Mouse (Mus musculus) gastrocnemius, postnatal 14 days (tissue): Measurements from ENCODE around the gene Fancc. TPM values are rescaled to one million over a fixed set of nuclear protein-coding genes. Genes with fewer than 3 reads are reported as not detected.

Experiments used
- DNase-seq: peaks from one replicate; pipeline ENCODE4 v3.0.0; 2021; ENCODE audit warnings: mixed read lengths
- intact Hi-C: fragments of 180-260 bp; cut with DNase I; formaldehyde crosslinking; loops from one replicate; pipeline ENCODE4 v1.15.1; 2025; ENCODE audit warnings: low total_unique reads
- long read RNA-seq, 2 experiments: library from polyadenylated mRNA; stranded (forward); transcript quantifications; one replicate each; pipeline ENCODE4 v2.0.0; 2021
- total RNA-seq, 2 experiments: library from RNA; stranded (reverse); gene quantifications; 2 replicates each; pipeline ENCODE4 v1.2.3; 2021

The Fancc gene
- 1 to 10 TPM; 3.3 to 3.7 TPM for total RNA-seq
- long read RNA-seq, experiment 1, partial matches to known transcripts, result 0 of 1 reads
- long read RNA-seq, experiment 1, other reads (novel, unspliced or antisense), result 1 of 1 reads
- long read RNA-seq, experiment 2, partial matches to known transcripts, result 0 of 7 reads
- long read RNA-seq, experiment 2, other reads (novel, unspliced or antisense), result 3 of 7 reads

DNA sequence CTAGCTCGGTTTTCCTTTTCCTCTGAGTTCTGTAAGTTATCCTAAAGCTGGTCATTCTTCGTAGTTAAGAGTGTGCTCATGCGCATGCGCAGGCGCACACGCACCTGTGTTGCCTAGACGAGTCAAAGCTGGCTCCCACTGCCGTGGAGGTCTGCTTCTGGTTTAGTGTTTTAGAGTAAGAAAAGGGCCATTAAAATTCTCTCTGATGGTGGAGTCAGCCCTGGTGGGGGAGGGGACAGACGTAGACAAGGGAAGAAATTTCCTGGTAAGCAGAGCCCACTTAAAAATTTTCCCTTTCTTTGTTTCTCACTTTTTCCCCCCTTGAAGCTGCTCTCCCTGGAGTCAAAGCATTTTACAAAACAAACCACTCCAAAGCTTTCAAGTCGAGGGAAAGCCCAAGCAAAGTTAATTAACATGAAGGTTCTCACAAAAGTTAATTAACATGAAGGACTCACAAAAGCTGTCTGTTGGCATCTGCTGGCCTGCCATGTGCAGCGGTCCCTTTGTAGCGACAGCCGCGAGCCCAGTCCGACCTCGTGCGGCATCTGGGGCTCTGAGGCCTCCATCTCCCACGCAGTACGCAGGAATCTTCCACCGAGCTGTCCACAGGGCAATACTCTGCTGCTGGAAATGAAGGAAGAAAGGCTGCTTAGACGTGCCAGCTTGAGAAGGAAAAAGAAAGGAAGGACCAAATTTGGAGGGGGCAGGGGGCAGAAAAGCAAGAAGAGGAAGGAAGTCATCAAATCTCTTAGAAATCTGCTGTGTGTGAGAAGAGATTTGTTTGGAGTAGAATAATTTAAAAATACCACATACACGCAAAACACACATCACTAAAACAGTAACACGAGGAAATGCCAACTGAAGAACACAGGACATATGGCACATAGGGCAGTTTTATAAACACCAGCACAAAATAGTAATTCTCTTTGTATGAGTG is at the start of gene Fancc:
TSS of gene Fancc (minus strand) at position 633 of the 937 bp plus-strand sequence.
- no peak for DNase-seq
- intact Hi-C loops, result no loop called here

DNA sequence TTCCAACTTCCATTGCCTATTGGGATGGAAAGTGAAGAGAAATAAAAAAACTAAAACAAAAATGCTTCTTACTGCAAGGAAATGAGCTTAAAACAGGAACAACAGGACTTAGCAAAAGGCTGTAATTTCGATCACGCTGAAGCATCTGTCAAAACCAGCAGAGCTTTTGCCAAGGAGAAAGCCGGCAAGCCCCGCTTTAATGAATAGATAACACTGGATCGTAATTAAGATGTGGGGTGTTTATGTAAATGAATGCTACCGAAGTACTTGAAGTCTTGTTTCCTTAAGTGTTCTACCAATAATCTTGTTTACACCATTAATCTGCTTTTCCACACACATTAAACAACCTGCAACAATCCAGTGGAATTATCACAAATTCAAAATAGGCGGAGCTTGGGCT is 48.2 kb upstream of the Fancc start:
- DNase-seq, result no peak
- intact Hi-C loops, result no loop called here

DNA sequence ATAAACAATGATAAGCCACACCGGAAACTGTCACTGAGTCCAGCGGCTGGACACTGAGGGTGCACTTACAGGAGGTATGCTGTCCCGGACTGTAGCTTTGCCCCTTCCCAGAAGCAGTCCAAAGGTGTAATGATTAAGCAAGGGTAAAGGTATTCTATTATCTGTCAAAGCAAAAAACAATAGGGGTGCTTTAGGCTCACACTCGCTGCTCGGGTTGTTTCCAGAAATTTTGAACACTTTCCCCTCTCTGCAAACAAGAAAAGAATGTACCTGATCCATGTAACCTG is 47.8 kb upstream of the Fancc start:
- no peak for DNase-seq
- intact Hi-C loops, result no loop called here

DNA sequence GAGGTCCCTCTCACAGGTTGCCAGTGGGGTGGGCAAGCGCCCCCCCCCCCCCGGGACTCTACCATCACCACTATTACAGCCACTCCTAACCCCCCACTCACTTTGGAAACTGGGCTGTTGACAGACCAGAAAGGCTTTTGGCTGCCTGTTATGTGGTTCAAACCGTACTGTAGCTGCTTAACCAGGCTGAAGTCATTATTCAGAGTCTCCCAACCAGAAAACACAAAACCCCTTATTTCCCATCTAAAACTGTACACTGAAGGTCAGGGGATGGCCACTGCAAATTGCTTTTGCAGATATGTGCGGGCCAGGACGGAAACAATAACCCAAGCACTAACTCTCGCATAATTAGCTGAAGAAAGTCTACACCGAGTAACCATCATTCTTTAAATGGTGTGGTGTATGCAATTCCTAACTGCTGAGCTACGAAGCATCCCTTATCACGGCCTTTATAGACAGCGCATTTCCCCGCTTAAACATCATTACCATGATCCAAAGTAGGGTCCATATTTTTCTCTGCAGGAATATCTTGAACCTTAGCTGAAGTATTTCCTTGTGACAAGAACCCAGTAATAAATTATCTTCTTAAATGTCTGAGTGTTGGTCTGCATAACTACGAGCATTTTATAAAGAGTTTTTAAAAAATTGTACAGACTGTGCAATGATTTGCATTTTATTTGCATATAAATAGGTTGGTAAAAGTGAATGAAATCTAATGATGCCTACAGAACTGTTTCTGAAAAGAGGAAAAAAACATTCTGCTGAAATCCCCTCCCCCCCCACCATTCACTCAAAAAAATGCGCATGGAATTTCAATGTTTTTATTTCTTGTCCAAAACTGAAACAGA is 47.3 kb upstream of the Fancc start:
- no peak for DNase-seq
- intact Hi-C loops, result no loop called here

DNA sequence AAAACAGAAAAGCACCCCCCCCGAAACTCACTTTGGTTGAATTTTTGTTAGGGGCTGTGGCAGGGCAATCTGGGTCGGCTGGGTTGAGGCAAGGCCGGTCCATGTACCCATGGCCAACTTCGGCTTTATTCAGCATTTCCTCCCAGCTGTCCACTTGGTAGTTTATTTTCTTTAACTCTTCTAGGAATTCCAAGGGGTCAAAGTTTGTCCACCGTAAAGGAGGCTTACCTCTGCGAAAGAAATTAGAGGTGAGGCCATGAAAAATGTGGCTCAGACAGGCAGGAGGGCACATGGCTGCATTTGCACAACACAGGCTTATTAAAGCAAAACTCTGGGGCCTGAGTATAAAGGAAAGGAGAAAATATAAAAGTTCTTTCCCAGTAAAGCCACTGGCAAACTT is 46.4 kb upstream of the Fancc start:
- intact Hi-C loops, result no loop called here
- DNase-seq, result no peak

DNA sequence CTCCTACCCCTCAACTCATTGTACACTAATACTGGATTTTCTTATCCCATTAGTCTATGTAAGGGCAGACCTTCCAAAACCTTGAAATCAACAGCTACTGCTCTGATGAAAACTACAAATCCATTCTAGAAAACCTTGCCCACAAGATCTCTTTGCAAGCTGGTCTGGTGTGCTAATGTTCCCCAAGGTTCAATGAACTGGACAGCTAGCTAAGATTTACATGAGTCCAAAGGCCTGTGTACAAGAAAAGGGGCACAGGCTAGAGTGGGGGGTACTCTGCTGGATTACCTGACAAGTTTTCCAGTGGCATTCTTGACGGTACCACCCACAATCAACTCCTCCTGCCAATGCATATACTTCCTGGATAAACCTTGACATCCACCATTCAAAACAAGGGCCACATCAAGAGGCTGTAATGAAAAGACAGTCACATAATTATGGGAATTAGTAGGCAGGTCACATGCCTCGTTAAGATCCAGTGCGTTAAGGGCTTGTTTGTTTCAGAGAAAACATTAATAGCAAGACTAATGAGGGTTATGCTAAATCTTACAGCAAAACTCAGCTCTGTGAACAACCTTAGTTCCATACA is 45.8 kb upstream of the Fancc start:
- DNase-seq, result no peak
- intact Hi-C loops, result no loop called here

DNA sequence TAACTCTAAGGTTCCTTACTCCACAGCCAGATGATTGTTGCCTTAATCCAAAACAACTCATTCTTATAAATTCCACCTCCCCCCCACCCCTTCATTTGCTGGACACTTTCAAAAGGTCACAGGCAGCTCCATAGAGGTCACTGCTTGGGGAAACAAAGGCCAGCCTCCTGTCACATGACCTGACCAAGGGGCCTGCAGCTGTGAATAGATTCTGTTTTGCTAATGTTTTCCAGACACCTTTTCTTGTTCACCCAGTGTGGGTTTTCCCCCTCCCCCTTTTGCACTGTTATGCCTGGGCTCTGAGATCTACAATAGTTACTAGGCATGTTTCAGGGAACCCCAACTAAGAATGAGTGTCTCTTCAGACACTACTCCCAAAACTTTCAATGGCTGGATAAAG is 44.4 kb upstream of the Fancc start:
- intact Hi-C loops, result no loop called here
- DNase-seq, result no peak

DNA sequence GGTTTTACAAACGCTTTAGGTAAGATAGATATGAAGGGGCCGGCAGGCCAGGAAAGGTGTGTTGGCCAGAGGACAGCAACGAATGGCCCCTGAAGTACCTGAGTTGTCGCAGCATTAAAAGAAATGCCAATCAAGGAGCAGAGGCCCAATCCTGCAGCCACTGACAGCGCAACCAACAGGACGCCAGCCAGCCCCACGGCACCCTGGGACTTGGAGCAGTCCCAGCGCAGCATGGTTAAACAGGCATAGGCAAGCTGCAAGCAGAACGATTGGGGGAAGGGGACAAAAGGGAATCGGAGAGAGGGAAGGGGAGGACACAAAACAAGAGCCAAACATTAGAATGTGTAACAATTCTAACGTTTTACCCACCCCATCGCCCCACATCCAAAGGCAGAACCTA is 43.5 kb upstream of the Fancc start:
- DNase-seq, result no peak
- intact Hi-C loops, result no loop called here

DNA sequence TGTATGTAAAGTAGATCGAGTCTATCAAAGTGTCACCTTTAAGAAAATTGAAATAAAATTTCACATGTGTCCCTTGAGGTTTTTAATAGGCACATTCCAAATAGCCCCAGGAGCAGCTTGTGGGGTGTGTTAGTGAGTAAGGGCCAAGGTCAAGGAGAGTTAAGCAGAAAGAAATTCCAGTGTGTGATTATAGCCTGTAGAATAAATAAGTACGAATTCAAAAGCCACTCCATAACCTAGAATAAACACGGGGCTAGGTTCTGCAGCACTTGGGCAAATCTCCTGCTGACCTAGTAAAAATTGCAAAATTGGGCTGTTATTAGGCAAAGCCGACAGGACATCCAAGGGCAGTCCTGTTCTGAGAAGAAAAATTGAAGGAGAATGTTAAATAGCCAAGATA is 37.9 kb upstream of the Fancc start:
- intact Hi-C loops, result no loop called here
- DNase-seq, result no peak

DNA sequence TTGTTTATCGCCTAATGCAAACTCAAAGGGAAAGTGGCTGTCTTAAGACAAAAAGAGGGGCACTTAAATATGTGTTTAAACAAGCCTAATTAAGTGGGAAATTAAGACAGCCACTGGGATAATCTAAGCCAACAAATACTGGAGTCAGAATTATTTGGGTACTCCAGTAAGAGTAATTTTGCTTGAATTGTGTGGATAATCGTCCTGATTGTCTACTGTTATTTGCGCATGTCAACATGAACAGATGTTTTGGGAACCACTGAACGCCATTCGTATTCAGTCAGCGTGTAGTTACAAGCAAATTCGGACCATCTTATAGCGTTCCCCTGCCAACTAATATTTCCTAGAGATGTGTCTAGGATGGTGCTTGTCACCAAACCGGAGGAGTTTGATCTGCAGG is 33.8 kb upstream of the Fancc start:
- DNase-seq, result no peak
- intact Hi-C loops, result no loop called here

DNA sequence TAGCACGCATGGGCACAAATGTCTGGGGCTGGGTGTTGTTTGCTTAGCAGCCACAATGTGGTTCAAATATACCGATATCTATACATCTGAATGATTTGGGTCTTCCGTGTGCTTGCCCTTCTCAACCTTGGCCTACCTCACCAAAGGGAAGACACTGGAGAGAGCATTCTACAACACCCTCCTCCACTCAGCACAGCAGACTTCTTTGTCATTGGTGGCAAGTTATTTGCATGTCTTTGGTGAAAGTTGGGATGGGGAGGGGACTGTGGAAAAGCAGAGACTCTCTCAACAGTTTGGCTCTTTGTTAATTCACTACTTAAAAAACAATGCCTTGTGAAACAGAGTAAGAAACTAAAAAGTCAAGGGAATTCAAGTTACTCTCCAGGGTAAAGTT is 33.3 kb upstream of the Fancc start:
- DNase-seq, result no peak
- intact Hi-C loops, result no loop called here

DNA sequence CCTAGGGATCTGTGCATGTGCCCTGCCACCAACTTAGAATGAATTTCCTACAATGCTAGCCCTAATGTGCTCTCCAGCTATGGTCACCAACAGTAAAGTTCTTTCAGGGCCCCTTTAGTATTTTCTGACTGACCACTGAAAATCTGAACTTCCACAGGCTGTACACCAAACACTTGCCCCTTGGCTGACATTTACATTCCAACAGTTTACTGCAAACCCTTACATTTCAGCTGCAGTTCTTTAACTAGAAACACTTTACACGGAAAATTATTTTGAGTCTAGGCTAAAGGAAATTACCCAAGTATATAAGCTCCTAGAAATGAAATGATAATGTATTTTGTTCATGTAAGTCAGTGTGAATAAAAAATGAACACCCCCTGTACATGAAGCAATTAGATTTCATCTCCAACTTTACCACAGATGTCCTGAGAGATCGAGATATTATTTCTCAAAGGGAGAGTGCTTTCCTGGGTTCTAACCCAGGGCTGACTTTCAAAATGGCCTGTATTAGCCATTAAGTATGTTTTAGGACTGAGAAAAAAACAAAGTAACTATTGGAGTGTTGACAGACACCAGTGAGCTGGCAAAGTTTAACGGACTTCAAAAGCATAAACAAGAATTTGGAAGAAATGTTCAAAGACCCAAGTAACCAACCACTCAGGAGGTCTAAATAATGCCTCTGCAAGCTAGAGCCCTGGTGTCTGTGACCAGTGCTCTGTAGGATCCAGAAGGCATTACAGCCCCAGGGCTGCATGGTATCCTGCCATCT is 32.7 kb upstream of the Fancc start:
- DNase-seq, result no peak
- intact Hi-C loops, result no loop called here

DNA sequence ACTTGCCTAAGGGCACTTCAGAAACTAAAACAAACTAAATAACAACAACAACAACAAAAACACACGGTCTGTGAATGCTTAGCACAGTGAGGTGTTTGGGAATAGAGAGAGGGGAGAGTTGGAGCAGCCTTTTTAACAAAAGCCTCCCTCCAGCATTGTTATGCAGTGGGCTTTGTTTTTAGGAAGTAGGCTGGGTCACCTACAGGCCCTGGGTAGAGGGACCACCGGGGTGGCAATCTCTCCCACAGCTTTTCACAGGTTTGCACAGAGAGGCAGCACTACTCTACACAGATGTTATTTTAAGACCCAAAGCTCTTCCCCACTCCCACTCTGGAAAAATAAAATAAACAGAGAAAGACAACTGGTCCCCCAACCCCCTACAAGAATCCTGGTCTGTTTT is 31.8 kb upstream of the Fancc start:
- no peak for DNase-seq
- intact Hi-C loops, result no loop called here

DNA sequence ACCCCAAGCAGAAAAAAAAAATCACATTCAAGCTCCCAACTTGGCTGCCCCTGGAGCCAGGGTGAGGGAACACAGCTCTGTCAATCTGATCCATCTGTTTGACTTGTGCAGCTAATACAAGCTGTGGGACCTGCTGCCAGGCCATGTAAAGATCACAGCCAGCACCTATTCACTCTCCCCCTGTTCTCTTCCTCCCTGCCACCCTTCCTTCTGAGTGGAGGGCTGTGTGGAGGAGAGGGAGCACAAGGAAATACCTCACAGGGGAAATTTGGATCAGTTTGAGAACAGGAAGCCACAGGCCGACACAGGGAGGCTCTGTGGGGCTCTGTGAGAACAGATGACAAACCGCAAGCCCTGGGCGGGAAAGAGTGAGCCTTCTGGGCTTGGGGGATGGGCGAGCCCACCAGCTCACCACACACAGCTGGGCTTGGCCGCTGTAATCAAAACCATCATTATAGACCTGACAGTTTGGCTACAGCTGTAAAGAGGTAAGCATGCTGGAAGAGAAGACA is 31.1 kb upstream of the Fancc start:
- DNase-seq, result no peak
- intact Hi-C loops, result no loop called here

DNA sequence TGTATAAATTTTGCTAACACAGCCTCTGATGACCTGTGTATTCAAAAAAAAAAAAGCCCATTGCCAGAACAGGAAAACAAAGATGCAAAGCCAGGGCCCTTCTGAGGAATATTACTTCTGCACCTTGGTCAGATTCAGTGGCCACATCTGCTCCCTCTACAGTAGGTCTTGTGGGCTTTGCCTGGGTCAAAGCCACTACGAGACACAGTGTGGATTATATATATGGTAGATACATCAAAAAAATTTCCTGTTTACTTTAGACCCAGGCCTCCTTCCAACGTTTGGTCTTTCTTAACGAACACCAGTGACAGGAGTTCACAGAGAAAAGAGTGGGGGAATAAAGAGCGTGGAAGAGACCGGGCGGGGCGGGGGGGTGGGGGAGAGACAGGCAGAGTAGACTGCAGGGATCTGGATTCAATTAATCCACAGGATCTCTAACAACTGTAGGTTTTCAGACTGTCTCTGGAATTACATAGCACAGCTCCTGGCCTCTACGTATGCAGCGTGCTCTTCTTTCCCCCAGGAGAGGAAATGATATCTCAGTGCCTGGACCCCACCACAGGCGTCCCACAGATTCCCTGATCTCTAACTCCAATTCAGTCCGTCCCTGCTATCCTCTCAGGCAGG is 28.6 kb upstream of the Fancc start:
- intact Hi-C loops, result no loop called here
- DNase-seq, result no peak

DNA sequence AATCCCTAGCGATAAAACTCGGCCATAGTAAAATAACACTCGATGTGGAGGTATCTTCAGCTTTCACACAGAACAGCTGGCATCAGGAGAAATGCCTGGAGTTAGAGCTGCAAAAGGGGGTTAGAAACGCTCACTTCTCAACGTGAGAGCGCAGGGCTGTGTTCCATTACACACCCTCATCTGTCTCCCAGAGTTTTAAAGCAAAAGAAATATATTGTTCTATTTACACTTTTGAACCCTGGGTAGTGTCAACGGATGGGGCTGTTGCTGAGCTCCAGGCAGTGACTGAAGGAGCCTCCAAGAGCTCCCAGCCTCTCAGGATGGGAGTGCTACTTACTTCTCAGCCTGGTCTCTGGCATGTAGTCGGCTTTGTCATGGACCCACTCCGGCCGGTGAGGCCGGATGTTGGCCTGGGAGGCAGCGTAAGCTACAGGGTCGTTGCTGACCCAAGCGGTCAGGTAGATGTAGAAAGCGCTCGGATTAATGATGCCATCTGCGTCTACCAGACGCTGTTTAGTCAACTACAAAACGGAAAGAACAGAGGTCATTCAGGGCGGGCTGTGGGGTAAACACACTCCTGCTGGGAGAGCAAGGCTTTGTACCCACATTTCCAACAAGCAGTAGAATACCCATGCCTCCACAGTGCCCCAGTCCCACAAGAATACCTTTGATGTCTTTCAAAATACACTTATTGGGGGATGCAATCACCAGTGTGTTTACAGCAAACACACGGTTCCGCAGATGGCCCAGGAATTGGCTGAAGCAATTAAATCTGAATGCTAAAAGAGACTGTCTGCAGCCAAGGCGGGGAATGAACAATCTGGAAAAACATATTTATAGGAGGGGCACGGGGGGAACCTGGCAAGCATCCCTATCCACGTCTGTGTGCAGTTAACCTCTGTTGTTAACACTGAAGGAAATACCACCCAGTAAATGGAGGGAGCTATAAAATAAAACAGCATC is 27.8 kb upstream of the Fancc start:
- no peak for DNase-seq
- intact Hi-C loops, result no loop called here

DNA sequence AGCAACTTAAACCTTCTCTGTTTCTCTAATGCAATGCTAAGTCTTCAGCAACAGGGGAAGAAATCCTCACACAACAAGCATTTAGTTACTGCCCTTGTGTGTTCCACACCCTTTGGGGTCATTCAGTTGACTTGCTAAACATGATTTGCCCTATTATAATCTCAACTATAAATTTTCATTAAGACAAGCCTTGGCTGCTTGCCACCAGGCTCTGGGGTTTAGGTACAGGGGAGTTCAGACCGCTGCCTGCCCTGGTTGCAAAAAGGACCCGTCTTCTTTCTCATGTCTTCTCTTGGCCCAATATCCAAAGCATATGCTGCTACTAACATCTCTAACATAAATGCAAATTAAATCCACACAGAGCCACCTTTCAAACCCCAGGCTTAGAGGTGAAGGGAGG is 27.0 kb upstream of the Fancc start:
- DNase-seq, result no peak
- intact Hi-C loops, result no loop called here

DNA sequence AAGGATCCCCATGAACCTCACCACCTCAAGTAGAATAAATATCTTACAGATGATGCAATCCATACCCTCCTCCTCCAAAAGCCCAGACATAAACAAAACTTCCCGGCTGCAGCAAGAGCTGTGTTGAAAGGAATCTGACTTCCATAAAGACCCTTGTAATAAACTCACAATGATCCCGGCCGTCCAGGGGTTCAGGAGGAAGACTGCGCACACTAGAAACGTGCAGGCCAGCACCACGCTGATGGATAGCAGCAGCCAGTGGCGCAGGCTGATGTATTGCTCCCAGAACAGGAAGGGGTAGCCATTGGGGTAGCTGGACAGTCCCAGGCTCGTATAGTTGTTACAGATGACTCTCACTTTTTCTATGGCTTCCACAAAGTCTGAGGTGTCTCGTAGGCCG is 25.8 kb upstream of the Fancc start:
- DNase-seq, result no peak
- intact Hi-C loops, result no loop called here
